Mouse (Mus musculus) frontal cortex, postnatal 10 days (tissue): ENCODE measurements around the gene Slc9a1.
A peak's percentile ranks its signal among the peaks of the same experiment; 100 is the strongest.

Experiments
- DNase-seq, 2 experiments: peaks; one replicate each; pipeline ENCODE4 v3.0.0; 2022; ENCODE audit warnings: low spot score in 2 of 2, mixed read lengths in 1 of 2

The Slc9a1 gene

GRCm38 (mm10) chr4:133402011-133402410, 32.5 kb downstream of the Slc9a1 start:
- no peak for DNase-seq

GRCm38 (mm10) chr4:133403611-133404228, 34.2 kb downstream of the Slc9a1 start:
- DNase-seq, result no peak

GRCm38 (mm10) chr4:133404256-133404655, 34.8 kb downstream of the Slc9a1 start:
- DNase-seq, result no peak

- no peak for DNase-seq
Observed at GRCm38 (mm10) chr4:133406313-133407056, 37.0 kb downstream of the Slc9a1 start.

GRCm38 (mm10) chr4:133407114-133407787, 37.7 kb downstream of the Slc9a1 start:
- no peak for DNase-seq

- no peak for DNase-seq
Observed at GRCm38 (mm10) chr4:133408006-133408405, 38.5 kb downstream of the Slc9a1 start.

- no peak for DNase-seq
Observed at GRCm38 (mm10) chr4:133410994-133411393, 41.5 kb downstream of the Slc9a1 start.

GRCm38 (mm10) chr4:133412096-133412495, 42.6 kb downstream of the Slc9a1 start:
- no peak for DNase-seq

GRCm38 (mm10) chr4:133412575-133413540, 43.4 kb downstream of the Slc9a1 start:
- no peak for DNase-seq

GRCm38 (mm10) chr4:133413617-133414016, 44.1 kb downstream of the Slc9a1 start:
- DNase-seq, result no peak

GRCm38 (mm10) chr4:133414920-133415319, 45.4 kb downstream of the Slc9a1 start:
- no peak for DNase-seq

GRCm38 (mm10) chr4:133419312-133420004, 50.0 kb downstream of the Slc9a1 start:
- peak in 1 of 2 experiments; percentile 51 for DNase-seq

GRCm38 (mm10) chr4:133421989-133422388, 52.5 kb downstream of the Slc9a1 start:
- DNase-seq, result no peak

GRCm38 (mm10) chr4:133422601-133423000, 53.1 kb downstream of the Slc9a1 start:
- no peak for DNase-seq

GRCm38 (mm10) chr4:133423108-133423507, 53.6 kb downstream of the Slc9a1 start:
- DNase-seq, result peak in 1 of 2 experiments; percentile 46

- DNase-seq, result no peak
Observed at GRCm38 (mm10) chr4:133423691-133424090, 54.2 kb downstream of the Slc9a1 start.

- DNase-seq, result peak in 1 of 2 experiments; percentile 66
Observed at GRCm38 (mm10) chr4:133424100-133424499, 54.6 kb downstream of the Slc9a1 start.

- DNase-seq, result no peak
Observed at GRCm38 (mm10) chr4:133426141-133426540, 56.6 kb downstream of the Slc9a1 start.

GRCm38 (mm10) chr4:133431508-133431907, 62.0 kb downstream of the Slc9a1 start:
- no peak for DNase-seq

GRCm38 (mm10) chr4:133432560-133433171, 63.2 kb downstream of the Slc9a1 start:
- DNase-seq, result no peak
